Mouse (Mus musculus): Measurements from ENCODE around the gene Galnt16. TPM values are rescaled to one million over a fixed set of nuclear protein-coding genes. Genes with fewer than 3 reads are reported as not detected.

Galnt16 gene
- total and polyA plus RNA-seq, 3 experiments: 0.08 TPM; not detected in 2

GRCm38 (mm10) chr12:80654659-80655025, 136.6 kb downstream of the Galnt16 start:
- H3K36me3 ChIP-seq (ENCODE audit: control insufficient read depth in 1 of 2, insufficient read depth in 2 of 2, low read length in 2 of 2): peaks cover 0 to 2% of the 10 kb centered on the region in 2 experiments; a peak in 1 of 4 replicates
- H3K9ac ChIP-seq (ENCODE audit: control insufficient read depth, low read depth, low read length, poor library complexity, severe bottlenecking): no peak overlapping the region
- no peak for TF ChIP-seq USF1 (IDR thresholded peaks at IDR 0.05; ENCODE audit: low read depth, low read length)
- no peak for TF ChIP-seq TCF12 (IDR thresholded peaks at IDR 0.05; ENCODE audit: low read depth, low read length)
- no peak for TF ChIP-seq E2F4 (IDR thresholded peaks at IDR 0.05; ENCODE audit: borderline replicate concordance, low read depth, low read length)
- no peak for TF ChIP-seq BHLHE40 (IDR thresholded peaks at IDR 0.05; ENCODE audit: borderline replicate concordance, low read depth, low read length)
- TF ChIP-seq ZC3H11A (IDR thresholded peaks at IDR 0.05; ENCODE audit: low read depth, low read length): no peak
- no peak for TF ChIP-seq HCFC1 (IDR thresholded peaks at IDR 0.05; ENCODE audit: low read depth, low read length)
- TF ChIP-seq RAD21 (IDR thresholded peaks at IDR 0.05; ENCODE audit: low read depth, low read length): no peak
- no peak for TF ChIP-seq KAT2A (conservative IDR thresholded peaks at IDR 0.05; ENCODE audit: low read depth, low read length)
- no peak for TF ChIP-seq ETS1 (IDR thresholded peaks at IDR 0.05; ENCODE audit: low read depth, low read length)
- TF ChIP-seq MEF2A (IDR thresholded peaks at IDR 0.05; ENCODE audit: extremely low read depth, insufficient replicate concordance, low read depth, low read length, poor library complexity, severe bottlenecking): no peak
- no peak for TF ChIP-seq CHD2 (IDR thresholded peaks at IDR 0.05; ENCODE audit: low read length)
- no peak for TF ChIP-seq POLR2A (IDR thresholded peaks at IDR 0.05; ENCODE audit: control insufficient read depth in 1 of 2, insufficient read depth in 1 of 2, low read depth in 1 of 2, low read length in 2 of 2, poor library complexity in 1 of 2)
- no peak for TF ChIP-seq SMC3 (IDR thresholded peaks at IDR 0.05; ENCODE audit: low read depth, low read length)
- TF ChIP-seq NRF1 (IDR thresholded peaks at IDR 0.05; ENCODE audit: insufficient read depth, low read depth, low read length, poor library complexity, severe bottlenecking): no peak
- TF ChIP-seq TBP (IDR thresholded peaks at IDR 0.05; ENCODE audit: low read depth, low read length): no peak
- no peak for TF ChIP-seq USF2 (IDR thresholded peaks at IDR 0.05; ENCODE audit: borderline replicate concordance in 1 of 2, insufficient read depth in 1 of 2, low read depth in 1 of 2, low read length in 2 of 2)
- DNase-seq (ENCODE audit: low read depth, low spot score): no peak
- H3K9me3 ChIP-seq (replicated peaks; ENCODE audit: insufficient read depth, low read length): no peaks in the 10 kb centered on the region
- no peak overlapping the region for H3K4me3 ChIP-seq (ENCODE audit: control insufficient read depth in 1 of 2, insufficient read depth in 1 of 2, low read depth in 2 of 2, low read length in 2 of 2)
- no peaks in the 10 kb centered on the region for H3K27me3 ChIP-seq (ENCODE audit: control insufficient read depth in 1 of 2, insufficient read depth in 2 of 2, low read length in 2 of 2)
- H3K4me1 ChIP-seq (ENCODE audit: control insufficient read depth in 1 of 2, insufficient read depth in 2 of 2, low read length in 2 of 2): peaks cover 0 to 2% of the 10 kb centered on the region in 2 experiments; a peak in 1 of 4 replicates
- H3K27ac ChIP-seq (ENCODE audit: control insufficient read depth, low read depth, low read length): no peak overlapping the region
- peaks cover 11% of the 10 kb centered on the region for H3K79me2 ChIP-seq (ENCODE audit: control insufficient read depth, insufficient read depth, low read length, poor library complexity)

DNA sequence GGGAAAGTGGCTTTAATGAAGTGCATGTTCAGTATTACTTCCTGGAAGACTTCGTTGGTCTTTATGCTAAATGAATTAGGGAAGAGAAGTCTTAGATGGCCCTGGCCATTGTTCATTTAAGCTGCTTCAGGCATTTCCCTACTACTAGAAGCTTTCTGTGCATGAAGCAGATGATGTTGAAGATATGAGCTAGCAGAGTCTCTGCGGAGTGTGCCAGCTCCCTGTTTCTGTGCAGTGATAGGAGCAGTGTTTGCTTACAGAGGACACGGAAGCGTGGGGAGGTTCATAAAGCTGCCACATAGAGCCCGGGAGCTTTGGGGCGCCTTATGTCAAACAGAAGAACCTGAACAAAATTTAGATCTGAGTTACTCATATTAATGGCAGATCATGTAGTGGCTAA, 140.6 kb downstream of the Galnt16 start:
- H3K4me3 ChIP-seq (ENCODE audit: control insufficient read depth in 1 of 2, insufficient read depth in 1 of 2, low read depth in 2 of 2, low read length in 2 of 2): no peak overlapping the region
- no peak for DNase-seq (ENCODE audit: low read depth, low spot score)
- H3K9me3 ChIP-seq (replicated peaks; ENCODE audit: insufficient read depth, low read length): no peaks in the 10 kb centered on the region
- H3K27ac ChIP-seq (ENCODE audit: control insufficient read depth, low read depth, low read length): no peak overlapping the region
- no peaks in the 10 kb centered on the region for H3K4me1 ChIP-seq (ENCODE audit: control insufficient read depth in 1 of 2, insufficient read depth in 2 of 2, low read length in 2 of 2)
- H3K9ac ChIP-seq (ENCODE audit: control insufficient read depth, low read depth, low read length, poor library complexity, severe bottlenecking): no peak overlapping the region
- peaks cover 0 to 2% of the 10 kb centered on the region in 2 experiments; a peak in 1 of 4 replicates for H3K36me3 ChIP-seq (ENCODE audit: control insufficient read depth in 1 of 2, insufficient read depth in 2 of 2, low read length in 2 of 2)
- no peaks in the 10 kb centered on the region for H3K27me3 ChIP-seq (ENCODE audit: control insufficient read depth in 1 of 2, insufficient read depth in 2 of 2, low read length in 2 of 2)
- TF ChIP-seq E2F4 (IDR thresholded peaks at IDR 0.05; ENCODE audit: borderline replicate concordance, low read depth, low read length) (no peak), ZC3H11A (IDR thresholded peaks at IDR 0.05; ENCODE audit: low read depth, low read length) (no peak), KAT2A (conservative IDR thresholded peaks at IDR 0.05; ENCODE audit: low read depth, low read length) (no peak), ELF1 (IDR thresholded peaks at IDR 0.05; ENCODE audit: low read depth, low read length) (no peak), MYC (IDR thresholded peaks at IDR 0.05; ENCODE audit: low read depth, low read length) (no peak), ZNF384 (IDR thresholded peaks at IDR 0.05; ENCODE audit: low read depth, low read length) (no peak), POLR2A (IDR thresholded peaks at IDR 0.05; ENCODE audit: control insufficient read depth in 1 of 2, insufficient read depth in 1 of 2, low read depth in 1 of 2, low read length in 2 of 2, poor library complexity in 1 of 2) (no peak), UBTF (IDR thresholded peaks at IDR 0.05; ENCODE audit: borderline replicate concordance, insufficient read depth, low read depth, low read length) (no peak), CHD1 (IDR thresholded peaks at IDR 0.05; ENCODE audit: low read depth, low read length) (no peak), USF1 (IDR thresholded peaks at IDR 0.05; ENCODE audit: low read depth, low read length) (no peak), EP300 (IDR thresholded peaks at IDR 0.05; ENCODE audit: low read depth in 1 of 2, low read length in 2 of 2) (no peak)
- H3K79me2 ChIP-seq (ENCODE audit: control insufficient read depth, insufficient read depth, low read length, poor library complexity): peaks cover 7% of the 10 kb centered on the region
